Mouse (Mus musculus): ENCODE results near the gene Serpinf1. TPM values are rescaled to one million over a fixed set of nuclear protein-coding genes. Genes with fewer than 3 reads are reported as not detected.

Gene Serpinf1
- polyA plus RNA-seq, 1 experiment from 2014 or later, result 45.4 TPM

MicroRNAs within 50 kb of the gene (microRNA counts, 519-probe panel; counts per million panel counts)
- 3,624 counts per million, percentile 93 among the panel's probes with 10 or more counts for microRNA mmu-miR-22

Small RNAs within 50 kb of the gene (microRNA-seq; reads per million reads assigned to microRNA genes)
- 6,278 reads per million, percentile 93 among the genes with 10 or more reads in this experiment for gene Mir22

Other genes with a start within 250 kb of the Serpinf1 start
- gene Ovca2, start 243.9 kb downstream of the Serpinf1 start, polyA plus RNA-seq (2015; fragmentation: Nextera tagmentation; extraction: Ambion mirVana), result 14.4 and 14.5 TPM in 2 replicates
- gene Dph1, start 231.5 kb downstream of the Serpinf1 start, polyA plus RNA-seq (2015; fragmentation: Nextera tagmentation; extraction: Ambion mirVana), result 15.4 and 15.7 TPM in 2 replicates
- 10.6 and 10.7 TPM in 2 replicates for gene Rtn4rl1, start 228.9 kb downstream of the Serpinf1 start, polyA plus RNA-seq (2015; fragmentation: Nextera tagmentation; extraction: Ambion mirVana)
- 50.8 and 69.0 TPM in 2 replicates for gene Rpa1, start 74.4 kb downstream of the Serpinf1 start, polyA plus RNA-seq (2015; fragmentation: Nextera tagmentation; extraction: Ambion mirVana)
- gene Smyd4, start 74.3 kb downstream of the Serpinf1 start, polyA plus RNA-seq (2015; fragmentation: Nextera tagmentation; extraction: Ambion mirVana), result 17.5 and 18.8 TPM in 2 replicates
- gene Serpinf2, start 16.9 kb upstream of the Serpinf1 start, polyA plus RNA-seq (2015; fragmentation: Nextera tagmentation; extraction: Ambion mirVana), result 0.06 TPM in 1 of 2 replicates, not detected in the other
- gene Wdr81, start 32.0 kb upstream of the Serpinf1 start, polyA plus RNA-seq (2015; fragmentation: Nextera tagmentation; extraction: Ambion mirVana), result 6.1 and 8.1 TPM in 2 replicates
- gene Tlcd2, start 39.0 kb upstream of the Serpinf1 start, polyA plus RNA-seq (2015; fragmentation: Nextera tagmentation; extraction: Ambion mirVana), result 2.0 and 2.9 TPM in 2 replicates
- gene Prpf8, start 64.1 kb upstream of the Serpinf1 start, polyA plus RNA-seq (2015; fragmentation: Nextera tagmentation; extraction: Ambion mirVana), result 38.8 and 41.9 TPM in 2 replicates
- gene Rilp, start 87.4 kb upstream of the Serpinf1 start, polyA plus RNA-seq (2015; fragmentation: Nextera tagmentation; extraction: Ambion mirVana), result 2.9 and 4.2 TPM in 2 replicates
- 4.2 and 4.6 TPM in 2 replicates for gene Scarf1, start 90.8 kb upstream of the Serpinf1 start, polyA plus RNA-seq (2015; fragmentation: Nextera tagmentation; extraction: Ambion mirVana)
- gene Slc43a2, start 109.0 kb upstream of the Serpinf1 start, polyA plus RNA-seq (2015; fragmentation: Nextera tagmentation; extraction: Ambion mirVana), result 16.0 and 16.9 TPM in 2 replicates
- gene Pitpna, start 165.4 kb upstream of the Serpinf1 start, polyA plus RNA-seq (2015; fragmentation: Nextera tagmentation; extraction: Ambion mirVana), result 109 and 110 TPM in 2 replicates
- 39.8 TPM in 2 replicates for gene Inpp5k, start 208.3 kb upstream of the Serpinf1 start, polyA plus RNA-seq (2015; fragmentation: Nextera tagmentation; extraction: Ambion mirVana)
- 13.6 and 16.7 TPM in 2 replicates for gene Myo1c, start 227.8 kb upstream of the Serpinf1 start, polyA plus RNA-seq (2015; fragmentation: Nextera tagmentation; extraction: Ambion mirVana)